Mouse (Mus musculus): Measurements from ENCODE around the gene Plbd1. TPM values are rescaled to one million over a fixed set of nuclear protein-coding genes. Genes with fewer than 3 reads are reported as not detected.

The Plbd1 gene
- polyA plus RNA-seq, 1 experiment from 2014 or later, result 1.5 TPM

Other genes with a start within 250 kb of the Plbd1 start
- gene E330021D16Rik, start 246.4 kb downstream of the Plbd1 start, polyA plus RNA-seq (2014; fragmentation: Nextera tagmentation; extraction: Ambion mirVana), result not detected in 2 replicates
- 49.8 and 60.1 TPM in 2 replicates for gene Atf7ip, start 155.8 kb downstream of the Plbd1 start, polyA plus RNA-seq (2014; fragmentation: Nextera tagmentation; extraction: Ambion mirVana)
- 0.14 and 0.35 TPM in 2 replicates for gene Gucy2c, start 119.8 kb upstream of the Plbd1 start, polyA plus RNA-seq (2014; fragmentation: Nextera tagmentation; extraction: Ambion mirVana)
- 0.92 and 0.96 TPM in 2 replicates for gene Hist4h4, start 142.5 kb upstream of the Plbd1 start, polyA plus RNA-seq (2014; fragmentation: Nextera tagmentation; extraction: Ambion mirVana)
- 78.5 and 79.9 TPM in 2 replicates for gene H2afj, start 146.3 kb upstream of the Plbd1 start, polyA plus RNA-seq (2014; fragmentation: Nextera tagmentation; extraction: Ambion mirVana)
- gene BC049715, start 165.7 kb upstream of the Plbd1 start, polyA plus RNA-seq (2014; fragmentation: Nextera tagmentation; extraction: Ambion mirVana), result 1.8 and 2.7 TPM in 2 replicates
- gene Wbp11, start 166.3 kb upstream of the Plbd1 start, polyA plus RNA-seq (2014; fragmentation: Nextera tagmentation; extraction: Ambion mirVana), result 169 and 183 TPM in 2 replicates
- gene Smco3, start 173.5 kb upstream of the Plbd1 start, polyA plus RNA-seq (2014; fragmentation: Nextera tagmentation; extraction: Ambion mirVana), result not detected in 2 replicates
- gene Art4, start 195.8 kb upstream of the Plbd1 start, polyA plus RNA-seq (2014; fragmentation: Nextera tagmentation; extraction: Ambion mirVana), result 1.2 and 2.3 TPM in 2 replicates
- gene Mgp, start 213.9 kb upstream of the Plbd1 start, polyA plus RNA-seq (2014; fragmentation: Nextera tagmentation; extraction: Ambion mirVana), result 10.4 and 14.1 TPM in 2 replicates

Measured in limb, embryonic 11.5 days (tissue).